Mouse (Mus musculus) cerebellum, adult 2 months (tissue): ENCODE measurements around the gene Gm5169. TPM values are rescaled to one million over a fixed set of nuclear protein-coding genes. Genes with fewer than 3 reads are reported as not detected.
"Not testable (repeated sequence)": the region's sequence is repeated elsewhere in the genome, so short reads cannot be mapped to it uniquely, and the experiment has no call there.

ENCODE experiments used
- DNase-seq, 2 experiments: peaks; one replicate each; pipeline ENCODE4 v3.0.0; 2021
- H3K27ac ChIP-seq: fragments of 200-500 bp; 2 replicates; pipeline ENCODE4 v1.5.1; 2012; ENCODE audit warnings: low read length, control low read depth, inconsistent platforms; ENCODE audit not compliant: insufficient read depth
- H3K27me3 ChIP-seq: fragments of 200-500 bp; 2 replicates; pipeline ENCODE4 v1.6.1; 2012; ENCODE audit warnings: inconsistent platforms, mild to moderate bottlenecking, low read length, moderate library complexity; ENCODE audit not compliant: control insufficient read depth, insufficient read depth
- H3K4me1 ChIP-seq: fragments of 200-500 bp; 2 replicates; pipeline ENCODE4 v1.6.1; 2011; ENCODE audit warnings: low read length; ENCODE audit not compliant: control insufficient read depth, insufficient read depth
- H3K4me3 ChIP-seq: fragments of 200-500 bp; replicated peaks from 2 replicates; pipeline ENCODE3; 2011; ENCODE audit warnings: mild to moderate bottlenecking, low read depth, low read length, control low read depth; ENCODE audit not compliant: insufficient read depth
- WGBS: fragments of 180-500 bp; shearing (Covaris S2); methylation state at CpG from one replicate; pipeline ENCODE4 v1.1.7; 2018; 5-methylcytosine and 5-hydroxymethylcytosine counted together
- polyA plus RNA-seq: library from polyadenylated mRNA; depleted of rRNA; stranded (reverse); fragments of >200 nt; gene quantifications from 2 replicates; pipeline ENCODE4 v1.2.3, GENCODE M21; 2012; rRNA removed

Gm5169 gene
- not detected in 2 replicates for polyA plus RNA-seq

GRCm38 (mm10) chrX:25301355-25301754 lies at the start of gene Gm5169:
Gm5169 (minus strand) TSS chrX:25301455.
- not testable (repeated sequence) for H3K27ac ChIP-seq, DNase-seq, H3K27me3 ChIP-seq, H3K4me1 ChIP-seq, H3K4me3 ChIP-seq
- WGBS = 100% methylated on average over 1 of the region's 6 CpGs

- H3K4me3 ChIP-seq, H3K27ac ChIP-seq, DNase-seq, H3K4me1 ChIP-seq, H3K27me3 ChIP-seq: not testable (repeated sequence)
- WGBS = 91% methylated on average over 15 of the region's 15 CpGs
Measured at GRCm38 (mm10) chrX:25347424-25347823, 46.2 kb upstream of the Gm5169 start.
